Mouse (Mus musculus) ZHBTc4 (cell line): ENCODE results near the gene Dhrs7.

Source experiments
- DNase-seq: peaks from one replicate; pipeline ENCODE4 v3.0.0-alpha.2; 2011; ENCODE audit warnings: low read depth, low spot score

Gene Dhrs7

GRCm38 (mm10) chr12:72655775-72656174 lies 8.9 kb downstream of the Dhrs7 start:
- DNase-seq, result no peak

- peak; percentile 67 for DNase-seq
Observed at GRCm38 (mm10) chr12:72654698-72655097, 10.0 kb downstream of the Dhrs7 start.

GRCm38 (mm10) chr12:72649611-72650330 lies 14.9 kb downstream of the Dhrs7 start, which contains the start of gene Gm4756:
Gm4756 (minus strand) TSS chr12:72649661.
- DNase-seq, result peak; percentile 83

GRCm38 (mm10) chr12:72648921-72649320 lies 15.8 kb downstream of the Dhrs7 start:
- peak; percentile 60 for DNase-seq

- no peak for DNase-seq
Observed at GRCm38 (mm10) chr12:72638025-72638424, 26.7 kb downstream of the Dhrs7 start.

- DNase-seq, result no peak
Observed at GRCm38 (mm10) chr12:72628751-72629150, 36.0 kb downstream of the Dhrs7 start.

- no peak for DNase-seq
Observed at GRCm38 (mm10) chr12:72622853-72623496, 41.7 kb downstream of the Dhrs7 start.

GRCm38 (mm10) chr12:72621441-72621840 lies 43.3 kb downstream of the Dhrs7 start:
- no peak for DNase-seq

- DNase-seq, result no peak
Observed at GRCm38 (mm10) chr12:72620856-72621255, 43.9 kb downstream of the Dhrs7 start.

GRCm38 (mm10) chr12:72612053-72612452 lies 52.7 kb downstream of the Dhrs7 start:
- no peak for DNase-seq
